Mouse (Mus musculus) lung, embryonic 14.5 days (tissue): ENCODE results near the gene Dpp4. TPM values are rescaled to one million over a fixed set of nuclear protein-coding genes. Genes with fewer than 3 reads are reported as not detected.

ENCODE experiments used
- ATAC-seq: fragments of 200-750 bp; cut with Nextera tagmentation; 2 replicates; pipeline ENCODE4 v1.8.0; 2017; ENCODE audit warnings: mild to moderate bottlenecking, moderate TSS enrichment, moderate library complexity; ENCODE audit not compliant: insufficient read depth
- DNase-seq: peaks from one replicate; pipeline ENCODE4 v3.0.0-alpha.2; 2015
- H3K27ac ChIP-seq: fragments of 300-500 bp; sonication (generic); 2 replicates; pipeline ENCODE4 v1.5.1; 2014; ENCODE audit warnings: low read depth, mild to moderate bottlenecking, moderate library complexity
- H3K27me3 ChIP-seq: fragments of 300-500 bp; sonication (generic); 2 replicates; pipeline ENCODE4 v1.6.1; 2014; ENCODE audit warnings: low read length, control low read depth; ENCODE audit not compliant: insufficient read depth
- H3K36me3 ChIP-seq: fragments of 300-500 bp; sonication (generic); 2 replicates; pipeline ENCODE4 v1.6.1; 2014; ENCODE audit warnings: control low read depth; ENCODE audit not compliant: insufficient read depth
- H3K4me1 ChIP-seq: fragments of 300-500 bp; sonication (generic); 2 replicates; pipeline ENCODE4 v1.6.1; 2014; ENCODE audit warnings: antibody characterized with exemption, control low read depth; ENCODE audit not compliant: insufficient read depth
- H3K4me2 ChIP-seq: fragments of 300-500 bp; sonication (generic); 2 replicates; pipeline ENCODE4 v1.6.1; 2014; ENCODE audit warnings: mild to moderate bottlenecking
- H3K4me3 ChIP-seq: fragments of 300-500 bp; sonication (generic); 2 replicates; pipeline ENCODE4 v1.5.1; 2014; ENCODE audit warnings: low read depth, low read length
- H3K9ac ChIP-seq: fragments of 300-500 bp; sonication (generic); 2 replicates; pipeline ENCODE4 v1.6.1; 2014
- H3K9me3 ChIP-seq: fragments of 300-500 bp; sonication (generic); 2 replicates; pipeline ENCODE4 v1.6.1; 2016; ENCODE audit warnings: low read depth, low read length, control low read depth
- CTCF ChIP-seq: IDR thresholded peaks from 2 replicates; pipeline ENCODE4 v1.5.1; 2016; ENCODE audit warnings: antibody characterized with exemption, low read depth
- WGBS: fragments of 180-500 bp; shearing (Covaris S2); extraction: QIAGEN DNeasy Blood & Tissue Kit; methylation state at CpG from one replicate; pipeline ENCODE4 v1.1.7; 2014; 5-methylcytosine and 5-hydroxymethylcytosine counted together
- polyA plus RNA-seq: library from polyadenylated mRNA; unstranded; fragments of >200 nt; fragmentation: Nextera tagmentation; extraction: Ambion mirVana; gene quantifications from 2 replicates; pipeline ENCODE4 v1.2.1, GENCODE M21; 2014

Dpp4 gene
- 23.7 and 25.3 TPM in 2 replicates for polyA plus RNA-seq

DNA sequence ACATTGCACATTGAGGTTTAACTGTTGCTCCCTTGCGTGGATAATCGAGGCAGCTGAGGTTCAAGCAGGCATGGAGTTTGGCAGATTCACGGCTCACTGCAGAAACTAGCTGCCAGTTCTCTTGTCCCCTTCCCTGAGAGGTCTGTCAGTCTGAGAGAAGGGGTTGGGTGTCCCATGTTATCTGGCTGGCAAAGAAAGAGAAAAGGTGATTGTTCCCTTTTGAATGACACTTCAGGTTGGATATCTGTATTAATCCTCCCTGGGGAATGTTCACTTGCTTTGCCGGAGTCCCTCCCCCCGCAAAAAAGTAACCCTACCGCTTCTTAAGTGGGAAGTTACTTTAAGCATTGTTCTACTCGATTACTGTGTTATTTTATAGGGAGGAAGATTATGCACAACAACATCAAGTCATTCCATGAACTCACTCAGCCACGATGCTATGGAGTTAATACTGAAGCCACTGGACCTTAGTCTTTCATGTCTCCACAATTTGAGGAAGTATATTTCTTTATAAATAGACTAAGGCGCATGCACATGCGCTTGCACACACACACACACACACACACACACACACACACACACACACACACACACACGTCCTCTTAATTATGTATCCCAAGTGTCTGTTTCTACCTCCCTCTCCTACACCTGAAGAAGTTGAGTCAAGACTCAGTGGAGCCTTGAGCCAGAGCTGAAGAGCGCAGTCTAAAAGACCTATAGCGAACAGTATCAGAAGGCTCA, at the start of gene Dpp4:
Dpp4 (minus strand) TSS at position 151 of the 741 bp plus-strand sequence.
- peak within 1 kb of the TSS; percentile 85 for H3K4me2 ChIP-seq
- no peak for DNase-seq

DNA sequence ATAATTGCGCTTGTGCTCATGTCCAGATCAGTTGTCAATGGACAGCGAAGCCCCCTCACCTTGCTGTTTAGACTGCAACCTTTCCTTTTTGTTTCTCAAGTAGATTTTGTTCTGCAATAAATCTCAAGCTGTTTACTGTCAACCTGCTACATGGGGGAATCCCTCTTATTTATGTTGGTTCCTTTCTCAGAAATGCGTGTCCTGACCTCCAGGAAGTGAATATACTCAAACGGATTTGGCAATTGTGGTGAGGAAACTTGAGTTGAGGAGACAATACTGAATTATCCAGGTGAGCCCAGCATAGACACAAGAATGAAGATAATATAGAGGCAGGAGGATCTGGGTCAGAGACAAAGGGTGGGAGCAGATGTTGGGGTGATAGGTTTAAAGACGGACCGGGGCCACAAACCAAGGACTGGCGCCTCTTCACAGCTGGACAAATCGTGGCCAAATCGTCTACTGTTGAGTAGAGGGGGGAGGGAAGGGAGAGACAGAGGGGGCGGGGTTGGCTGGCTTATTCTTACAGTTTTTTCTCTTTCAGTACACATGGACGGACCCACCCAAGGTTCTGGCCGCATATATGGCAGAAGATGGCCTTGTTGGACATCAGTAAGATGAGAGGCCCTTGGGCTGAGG, 48.9 kb upstream of the Dpp4 start:
- no peaks in the 10 kb centered on the region for H3K9me3 ChIP-seq
- no peak overlapping the region for H3K4me3 ChIP-seq
- no peak for TF ChIP-seq CTCF
- no peak overlapping the region for H3K9ac ChIP-seq
- ATAC-seq, result no peak
- no peaks in the 10 kb centered on the region for H3K36me3 ChIP-seq
- no peaks in the 10 kb centered on the region for H3K4me1 ChIP-seq
- H3K27me3 ChIP-seq, result no peaks in the 10 kb centered on the region
- H3K27ac ChIP-seq, result no peak overlapping the region
- no peak for DNase-seq
- H3K4me2 ChIP-seq, result no peak overlapping the region
- 84% methylated on average over 12 of the region's 12 CpGs for WGBS

More for the DNA sequence above, at the start of gene Dpp4:
- peak; percentile 8; the same call in 1 of the 2 replicates for ATAC-seq
- WGBS, result 55% methylated on average over 13 of the region's 13 CpGs
- TF ChIP-seq CTCF, result no peak
- Histone ChIP-seq H3K4me1 (no peaks in the 10 kb centered on the region), H3K9ac (peak within 1 kb of the TSS; percentile 52), H3K27ac (peak within 1 kb of the TSS; percentile 61), H3K27me3 (no peaks in the 10 kb centered on the region), H3K4me3 (peak within 1 kb of the TSS; percentile 42), H3K36me3 (no peaks in the 10 kb centered on the region), H3K9me3 (no peaks in the 10 kb centered on the region)

DNA sequence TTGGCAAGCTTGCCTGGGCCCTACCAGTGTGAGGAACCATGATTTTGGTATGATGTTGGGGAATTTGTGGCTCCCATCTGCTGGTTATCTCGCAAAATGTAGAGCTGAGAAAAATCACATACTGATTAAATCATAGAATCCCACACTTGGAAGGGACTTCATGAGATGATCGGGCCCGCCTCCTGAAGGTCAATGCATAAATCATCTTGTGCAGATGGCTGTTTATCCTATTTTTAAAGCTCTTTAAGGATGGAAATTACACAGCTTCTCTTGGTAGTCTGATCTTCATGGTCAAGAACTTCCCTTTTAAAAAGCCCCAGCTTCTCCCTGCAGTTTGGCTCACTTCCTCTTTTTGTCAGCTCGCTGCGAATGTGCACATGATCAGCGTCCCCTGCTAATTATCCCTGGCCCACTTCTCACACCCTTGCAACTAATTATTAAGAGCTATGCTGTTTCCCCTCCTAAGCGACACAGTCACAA, 48.2 kb upstream of the Dpp4 start:
- Histone ChIP-seq H3K27me3 (no peaks in the 10 kb centered on the region), H3K9me3 (no peaks in the 10 kb centered on the region), H3K36me3 (no peaks in the 10 kb centered on the region), H3K4me1 (no peaks in the 10 kb centered on the region), H3K9ac (no peak overlapping the region), H3K4me2 (no peak overlapping the region), H3K27ac (no peak overlapping the region), H3K4me3 (no peak overlapping the region)
- ATAC-seq (no peak), DNase-seq (peak; percentile 13)
- 62% methylated on average over 7 of the region's 7 CpGs for WGBS
- no peak for TF ChIP-seq CTCF

DNA sequence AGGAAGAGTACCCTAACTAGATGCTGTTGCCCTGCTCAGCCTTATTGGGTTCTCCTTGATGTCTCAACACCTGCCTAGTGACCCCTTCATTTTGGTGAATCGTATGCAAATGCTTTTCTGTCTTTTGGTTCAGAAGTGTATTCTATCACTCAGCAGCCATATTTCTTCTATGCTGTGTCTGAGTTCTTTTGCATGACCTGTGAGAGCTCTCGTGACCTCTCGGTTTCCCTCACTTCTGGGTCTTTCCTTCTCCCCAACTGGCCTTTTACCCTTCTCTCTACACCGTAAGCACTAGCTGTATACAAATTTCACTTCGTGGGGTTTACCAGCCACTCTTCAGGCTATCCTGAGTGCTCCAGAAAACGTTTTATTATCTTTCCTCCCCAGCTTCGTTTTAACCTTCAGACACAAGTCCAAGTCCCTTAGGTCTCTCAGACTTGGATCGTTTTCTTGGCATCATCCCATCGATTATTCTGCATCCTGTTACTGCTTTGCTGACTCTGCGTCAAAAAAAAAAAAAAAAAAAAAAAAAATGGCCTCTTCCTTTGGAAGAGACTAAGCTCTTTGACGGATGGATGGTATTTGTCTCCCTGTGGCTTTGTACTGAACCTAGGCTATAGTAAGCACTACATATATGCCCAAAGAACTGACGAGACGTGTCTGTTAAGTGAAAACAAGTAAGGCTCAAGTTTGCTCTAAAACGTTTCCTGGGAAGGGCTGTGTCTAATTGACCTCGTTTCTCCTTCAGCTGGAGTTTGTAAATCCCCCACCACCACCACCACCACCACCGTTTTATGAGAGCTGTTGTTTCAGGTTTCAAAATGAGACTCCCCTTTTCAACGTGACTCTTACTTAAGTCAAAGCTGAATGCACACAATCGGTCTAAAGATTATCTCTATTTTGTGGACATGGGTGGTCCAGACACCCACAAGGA, 47.5 kb upstream of the Dpp4 start:
- ATAC-seq (no peak), DNase-seq (peak; percentile 28)
- no peak for TF ChIP-seq CTCF

DNA sequence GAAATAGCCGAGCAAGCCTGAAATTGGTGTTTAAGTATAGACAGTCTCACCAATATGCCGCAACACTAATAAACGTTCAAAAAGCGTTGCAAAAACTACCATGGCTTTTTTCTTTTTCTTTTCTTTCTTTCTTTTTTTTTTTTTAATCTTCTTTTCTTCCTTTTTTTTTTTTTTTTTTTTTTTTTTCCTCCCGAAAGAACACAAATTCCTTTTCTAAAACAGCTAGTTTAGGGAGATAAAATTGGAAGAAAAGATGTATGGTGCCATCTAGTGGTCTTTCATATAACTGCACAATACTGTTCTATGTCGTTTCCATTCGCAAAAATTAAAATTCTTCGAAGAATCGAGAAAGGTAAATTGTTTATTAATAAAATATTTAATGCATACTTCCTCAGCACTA, 46.0 kb upstream of the Dpp4 start:
- DNase-seq, result peak; percentile 80
- no peak overlapping the region for H3K27ac ChIP-seq
- no peak overlapping the region for H3K4me3 ChIP-seq
- no peak for ATAC-seq
- no peak overlapping the region for H3K9ac ChIP-seq
- TF ChIP-seq CTCF, result peak; percentile 62
- 35% methylated on average over 9 of the region's 9 CpGs for WGBS
- H3K4me1 ChIP-seq, result no peaks in the 10 kb centered on the region
- no peaks in the 10 kb centered on the region for H3K27me3 ChIP-seq
- H3K36me3 ChIP-seq, result no peaks in the 10 kb centered on the region
- H3K4me2 ChIP-seq, result no peak overlapping the region
- H3K9me3 ChIP-seq, result no peaks in the 10 kb centered on the region

More for the DNA sequence above, 47.5 kb upstream of the Dpp4 start:
- Histone ChIP-seq H3K27ac (no peak overlapping the region), H3K4me2 (no peak overlapping the region), H3K4me3 (no peak overlapping the region), H3K27me3 (no peaks in the 10 kb centered on the region), H3K4me1 (no peaks in the 10 kb centered on the region), H3K9ac (no peak overlapping the region), H3K36me3 (no peaks in the 10 kb centered on the region), H3K9me3 (no peaks in the 10 kb centered on the region)
- WGBS, result 55% methylated on average over 18 of the region's 18 CpGs

DNA sequence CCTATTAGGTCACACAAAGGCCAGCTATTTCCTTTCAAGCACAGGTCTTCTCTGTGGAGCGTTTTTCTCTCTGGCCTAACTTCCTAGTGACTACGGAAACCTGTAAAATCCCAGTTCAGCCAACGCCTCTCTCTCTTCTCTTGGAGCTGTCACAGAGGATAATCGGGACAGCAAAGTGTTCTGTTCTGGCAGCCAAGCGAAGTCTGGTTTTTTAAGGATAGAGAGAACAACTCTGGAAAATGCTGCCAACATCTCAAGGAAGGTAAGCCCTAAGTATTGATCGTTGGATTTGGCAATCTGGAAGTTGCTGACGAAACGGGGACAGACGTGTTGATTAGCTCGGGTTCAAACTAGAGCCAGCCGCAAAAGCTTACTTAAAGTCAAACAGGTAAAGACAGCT, 43.0 kb upstream of the Dpp4 start:
- no peak overlapping the region for H3K27ac ChIP-seq
- DNase-seq (no peak), ATAC-seq (no peak)
- no peaks in the 10 kb centered on the region for H3K36me3 ChIP-seq
- H3K9me3 ChIP-seq, result no peaks in the 10 kb centered on the region
- no peaks in the 10 kb centered on the region for H3K4me1 ChIP-seq
- no peak overlapping the region for H3K4me2 ChIP-seq
- H3K9ac ChIP-seq, result no peak overlapping the region
- TF ChIP-seq CTCF, result no peak
- H3K4me3 ChIP-seq, result no peak overlapping the region
- H3K27me3 ChIP-seq, result no peaks in the 10 kb centered on the region
- WGBS, result 72% methylated on average over 11 of the region's 11 CpGs
